Mouse (Mus musculus) myocyte (in vitro differentiated cells): Measurements from ENCODE around the gene Anapc1. TPM values are rescaled to one million over a fixed set of nuclear protein-coding genes. Genes with fewer than 3 reads are reported as not detected.

Experiments
- H3K27me3 ChIP-seq: one replicate; pipeline ENCODE4 v1.6.1; 2011; ENCODE audit not compliant: control insufficient read depth, insufficient read depth, insufficient read length
- H3K36me3 ChIP-seq: one replicate; pipeline ENCODE4 v1.6.1; 2011; ENCODE audit not compliant: control insufficient read depth, insufficient read depth
- H3K4me2 ChIP-seq: one replicate; pipeline ENCODE4 v1.6.1; 2011; ENCODE audit warnings: low read depth, control low read depth
- H3K4me3 ChIP-seq: one replicate; pipeline ENCODE4 v1.5.1; 2011; ENCODE audit warnings: mild to moderate bottlenecking, control low read depth, moderate library complexity
- H3K79me2 ChIP-seq: one replicate; pipeline ENCODE4 v1.6.1; 2011; ENCODE audit not compliant: control insufficient read depth, insufficient read depth
- H3ac ChIP-seq: one replicate; pipeline ENCODE4 v1.6.1; 2011; ENCODE audit not compliant: control insufficient read depth, insufficient read length
- CEBPB ChIP-seq: IDR thresholded peaks from 2 replicates; pipeline ENCODE4 v1.6.1; 2011; ENCODE audit warnings: mild to moderate bottlenecking, moderate library complexity; ENCODE audit not compliant: poor library complexity, insufficient read depth, severe bottlenecking
- E2F4 ChIP-seq: IDR thresholded peaks from one replicate; pipeline ENCODE4 v1.6.1; 2011; ENCODE audit warnings: mild to moderate bottlenecking, control low read depth, moderate library complexity; ENCODE audit not compliant: insufficient read depth
- MAX ChIP-seq: IDR thresholded peaks from one replicate; pipeline ENCODE4 v1.6.1; 2011; ENCODE audit warnings: low read depth, mild to moderate bottlenecking, control low read depth
- MYOD1 ChIP-seq, 3 experiments: IDR thresholded peaks; one replicate each; pipeline ENCODE4 v1.6.1; 2011; ENCODE audit warnings: control low read depth in 2 of 3, low read depth in 2 of 3, mild to moderate bottlenecking in 2 of 3, moderate library complexity in 1 of 3; ENCODE audit not compliant: insufficient read length in 2 of 3, control insufficient read depth in 1 of 3
- MYOG ChIP-seq, 3 experiments: IDR thresholded peaks; one replicate each; pipeline ENCODE4 v1.6.1; 2011; ENCODE audit warnings: control low read depth in 2 of 3, low read depth in 2 of 3, mild to moderate bottlenecking in 2 of 3; ENCODE audit not compliant: insufficient read length in 2 of 3, control insufficient read depth in 1 of 3, insufficient read depth in 1 of 3
- POLR2A ChIP-seq: IDR thresholded peaks from one replicate; pipeline ENCODE4 v1.6.1; 2011; ENCODE audit warnings: low read depth, mild to moderate bottlenecking, control low read depth, moderate library complexity; ENCODE audit not compliant: insufficient read length
- POLR2AphosphoS2 ChIP-seq: IDR thresholded peaks from one replicate; pipeline ENCODE4 v1.6.1; 2011; ENCODE audit warnings: low read depth, control low read depth; ENCODE audit not compliant: insufficient read length
- REST ChIP-seq: IDR thresholded peaks from one replicate; pipeline ENCODE4 v1.6.1; 2011; ENCODE audit warnings: mild to moderate bottlenecking, control low read depth, moderate library complexity; ENCODE audit not compliant: insufficient read depth, insufficient read length
- SRF ChIP-seq: IDR thresholded peaks from one replicate; pipeline ENCODE4 v1.6.1; 2011; ENCODE audit warnings: low read depth; ENCODE audit not compliant: control insufficient read depth, insufficient read length
- TCF12 ChIP-seq: IDR thresholded peaks from one replicate; pipeline ENCODE4 v1.6.1; 2011; ENCODE audit warnings: mild to moderate bottlenecking, control low read depth; ENCODE audit not compliant: poor library complexity, insufficient read depth, severe bottlenecking
- TCF3 ChIP-seq: IDR thresholded peaks from one replicate; pipeline ENCODE4 v1.6.1; 2011; ENCODE audit warnings: low read depth, control low read depth; ENCODE audit not compliant: insufficient read length
- USF1 ChIP-seq: IDR thresholded peaks from one replicate; pipeline ENCODE4 v1.6.1; 2011; ENCODE audit warnings: low read depth, mild to moderate bottlenecking, control low read depth, moderate library complexity
- polyA plus RNA-seq: library from polyadenylated mRNA; unstranded; fragments of >200 nt; fragmentation: generic; extraction: Trizol; gene quantifications from one replicate; pipeline ENCODE4 v1.2.1, GENCODE M21; 2012; ENCODE audit warnings: missing spikeins

Gene Anapc1
- polyA plus RNA-seq, 1 experiment = 36.4 TPM

DNA sequence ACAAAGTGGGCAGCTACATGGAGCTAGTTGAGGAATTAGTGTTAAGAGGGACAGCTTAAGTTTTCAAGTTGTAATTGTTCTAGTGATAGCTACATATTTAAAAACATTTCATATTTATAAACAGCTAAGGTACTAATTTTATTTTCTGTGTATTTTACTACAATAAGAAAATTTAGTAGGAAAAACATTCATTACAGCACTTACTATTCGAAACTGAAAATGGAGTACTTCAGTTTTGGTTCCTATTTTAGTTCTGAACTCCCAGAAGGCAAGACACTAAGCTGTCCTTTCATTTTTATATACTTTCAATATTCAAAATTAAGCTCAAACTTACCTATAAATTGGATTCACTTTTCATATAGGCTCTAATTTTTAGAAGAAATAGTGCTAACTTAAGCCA lies 66.6 kb downstream of the Anapc1 start:
- no peaks in the 10 kb centered on the region for H3K27me3 ChIP-seq
- H3K4me2 ChIP-seq = no peak overlapping the region
- H3K36me3 ChIP-seq = peaks cover 77% of the 10 kb centered on the region
- TF ChIP-seq MYOG (IDR thresholded peaks at IDR 0.05; ENCODE audit: control insufficient read depth in 1 of 3, insufficient read depth in 1 of 3, insufficient read length in 2 of 3, low read depth in 2 of 3) = no peak
- TF ChIP-seq E2F4 = no peak
- no peak for TF ChIP-seq SRF
- TF ChIP-seq POLR2A = no peak
- TF ChIP-seq TCF3 = no peak
- no peak for TF ChIP-seq CEBPB
- no peak for TF ChIP-seq REST
- TF ChIP-seq USF1 = no peak
- no peak for TF ChIP-seq TCF12
- no peak for TF ChIP-seq MYOD1 (IDR thresholded peaks at IDR 0.05; ENCODE audit: control insufficient read depth in 1 of 3, insufficient read length in 2 of 3, low read depth in 2 of 3)
- TF ChIP-seq MAX = no peak
- no peak for TF ChIP-seq POLR2AphosphoS2
- H3ac ChIP-seq = no peak overlapping the region
- no peak overlapping the region for H3K4me3 ChIP-seq
- H3K79me2 ChIP-seq = no peaks in the 10 kb centered on the region

DNA sequence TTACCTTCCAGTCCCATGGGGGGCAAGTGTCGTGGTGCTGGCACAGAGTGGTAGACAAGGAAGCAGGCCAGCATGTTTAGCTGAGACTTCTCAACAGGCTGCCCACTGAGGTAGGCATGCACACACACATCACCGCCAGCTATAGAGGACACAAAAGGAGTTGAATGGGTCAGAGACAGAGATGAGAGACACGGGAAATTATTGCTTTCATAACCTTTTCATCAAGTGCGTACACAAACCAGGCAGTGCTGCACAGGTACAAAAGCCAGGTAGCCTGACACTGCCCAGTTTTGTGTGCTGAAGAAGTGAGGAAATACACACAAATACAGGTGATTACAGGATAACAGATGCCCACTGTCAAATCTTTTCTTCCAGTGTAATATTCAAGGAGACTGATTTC lies 71.8 kb downstream of the Anapc1 start:
- no peak for TF ChIP-seq MAX
- no peak for TF ChIP-seq SRF
- TF ChIP-seq CEBPB = no peak
- no peak for TF ChIP-seq TCF3
- no peak for TF ChIP-seq POLR2A
- TF ChIP-seq TCF12 = no peak
- TF ChIP-seq POLR2AphosphoS2 = no peak
- no peak for TF ChIP-seq MYOG (IDR thresholded peaks at IDR 0.05; ENCODE audit: control insufficient read depth in 1 of 3, insufficient read depth in 1 of 3, insufficient read length in 2 of 3, low read depth in 2 of 3)
- no peak for TF ChIP-seq E2F4
- TF ChIP-seq MYOD1 (IDR thresholded peaks at IDR 0.05; ENCODE audit: control insufficient read depth in 1 of 3, insufficient read length in 2 of 3, low read depth in 2 of 3) = no peak
- H3K4me2 ChIP-seq = no peak overlapping the region
- no peaks in the 10 kb centered on the region for H3K79me2 ChIP-seq

DNA sequence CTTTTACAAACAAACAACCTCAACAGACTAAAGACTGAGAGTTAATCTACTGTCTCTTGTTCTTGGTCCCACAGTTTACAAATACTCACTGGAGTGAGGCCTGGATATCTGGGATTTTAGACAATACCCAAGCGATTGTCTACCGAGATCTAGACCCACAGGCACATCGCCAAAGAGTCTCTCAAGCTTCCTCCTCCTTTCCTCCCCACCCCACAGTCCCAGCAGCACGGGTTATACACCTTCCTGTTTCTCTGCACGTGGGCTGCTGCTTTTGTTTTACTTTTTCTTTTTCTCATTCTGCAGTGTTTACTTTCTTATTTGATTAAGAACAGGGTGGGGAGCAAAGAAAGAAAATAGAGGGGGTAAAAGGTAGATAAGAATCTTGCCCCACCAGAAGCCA lies 73.8 kb downstream of the Anapc1 start:
- no peak overlapping the region for H3K4me3 ChIP-seq
- no peak overlapping the region for H3ac ChIP-seq
- no peak for TF ChIP-seq MYOG (IDR thresholded peaks at IDR 0.05; ENCODE audit: control insufficient read depth in 1 of 3, insufficient read depth in 1 of 3, insufficient read length in 2 of 3, low read depth in 2 of 3)
- TF ChIP-seq SRF = no peak
- no peak for TF ChIP-seq TCF3
- TF ChIP-seq MYOD1 (IDR thresholded peaks at IDR 0.05; ENCODE audit: control insufficient read depth in 1 of 3, insufficient read length in 2 of 3, low read depth in 2 of 3) = no peak
- H3K36me3 ChIP-seq = peaks cover 71% of the 10 kb centered on the region
- H3K4me2 ChIP-seq = no peak overlapping the region
- no peaks in the 10 kb centered on the region for H3K27me3 ChIP-seq
- no peaks in the 10 kb centered on the region for H3K79me2 ChIP-seq

More for the DNA sequence above, 71.8 kb downstream of the Anapc1 start:
- Histone ChIP-seq H3ac (no peak overlapping the region), H3K4me3 (no peak overlapping the region), H3K27me3 (no peaks in the 10 kb centered on the region), H3K36me3 (peaks cover 84% of the 10 kb centered on the region)

DNA sequence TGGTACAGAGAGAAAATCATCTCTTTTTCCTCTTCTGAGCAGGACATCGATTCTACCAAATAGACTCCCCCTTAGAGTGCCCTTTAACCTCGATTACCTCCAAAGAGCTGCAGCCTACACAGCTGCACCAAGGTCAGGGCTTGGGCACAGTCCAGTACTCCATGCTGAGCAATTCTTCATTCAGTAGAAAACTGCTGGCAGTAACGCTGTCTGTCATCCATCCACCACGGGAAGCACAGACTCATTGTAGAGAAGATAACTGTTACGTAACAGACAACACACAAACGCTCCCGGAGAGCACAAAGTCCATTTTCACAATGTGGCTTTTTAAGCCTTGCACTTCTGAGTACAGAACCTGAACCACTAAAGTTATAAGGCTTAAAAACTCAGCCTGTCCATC lies 74.9 kb downstream of the Anapc1 start:
- no peak for TF ChIP-seq USF1
- no peak for TF ChIP-seq SRF
- no peak for TF ChIP-seq E2F4
- TF ChIP-seq TCF12 = no peak
- no peak for TF ChIP-seq POLR2A
- no peak for TF ChIP-seq REST
- no peak for TF ChIP-seq MYOD1 (IDR thresholded peaks at IDR 0.05; ENCODE audit: control insufficient read depth in 1 of 3, insufficient read length in 2 of 3, low read depth in 2 of 3)
- no peak for TF ChIP-seq CEBPB
- no peak for TF ChIP-seq TCF3
- TF ChIP-seq POLR2AphosphoS2 = no peak
- no peak for TF ChIP-seq MYOG (IDR thresholded peaks at IDR 0.05; ENCODE audit: control insufficient read depth in 1 of 3, insufficient read depth in 1 of 3, insufficient read length in 2 of 3, low read depth in 2 of 3)
- TF ChIP-seq MAX = no peak
- Histone ChIP-seq H3K27me3 (no peaks in the 10 kb centered on the region), H3K36me3 (peaks cover 60% of the 10 kb centered on the region), H3K4me2 (no peak overlapping the region), H3K4me3 (no peak overlapping the region), H3ac (no peak overlapping the region), H3K79me2 (no peaks in the 10 kb centered on the region)

DNA sequence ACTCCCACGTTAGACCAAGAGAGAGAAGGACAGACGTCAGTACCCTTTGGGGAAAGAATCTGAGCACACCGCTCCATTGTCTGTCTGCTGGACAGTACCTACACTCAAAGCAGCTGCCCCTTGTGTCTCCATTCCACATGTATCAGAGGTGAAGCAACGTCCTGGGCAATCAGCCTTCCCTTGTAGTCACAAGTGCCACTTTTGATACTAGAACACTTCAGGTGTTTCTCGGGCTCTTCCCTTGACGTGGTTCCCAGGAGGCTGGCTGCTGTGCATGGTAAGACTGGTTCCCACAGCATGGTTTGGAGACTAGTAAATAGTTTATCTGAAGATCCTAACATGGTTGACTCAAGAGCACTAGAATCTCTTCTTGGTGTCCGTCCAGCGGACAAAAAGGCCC lies 76.0 kb downstream of the Anapc1 start:
- Histone ChIP-seq H3K4me3 (no peak overlapping the region), H3K36me3 (peaks cover 54% of the 10 kb centered on the region), H3K27me3 (no peaks in the 10 kb centered on the region), H3ac (no peak overlapping the region), H3K4me2 (no peak overlapping the region), H3K79me2 (no peaks in the 10 kb centered on the region)
- TF ChIP-seq USF1 = no peak
- TF ChIP-seq MYOG (IDR thresholded peaks at IDR 0.05; ENCODE audit: control insufficient read depth in 1 of 3, insufficient read depth in 1 of 3, insufficient read length in 2 of 3, low read depth in 2 of 3) = no peak
- TF ChIP-seq TCF3 = no peak
- TF ChIP-seq CEBPB = no peak
- TF ChIP-seq SRF = no peak
- no peak for TF ChIP-seq REST
- no peak for TF ChIP-seq E2F4
- no peak for TF ChIP-seq POLR2AphosphoS2
